Mouse (Mus musculus): ENCODE measurements around the gene Olfr1166.
"Not testable (repeated sequence)": the region's sequence is repeated elsewhere in the genome, so short reads cannot be mapped to it uniquely, and the experiment has no call there.

Gene Olfr1166

DNA sequence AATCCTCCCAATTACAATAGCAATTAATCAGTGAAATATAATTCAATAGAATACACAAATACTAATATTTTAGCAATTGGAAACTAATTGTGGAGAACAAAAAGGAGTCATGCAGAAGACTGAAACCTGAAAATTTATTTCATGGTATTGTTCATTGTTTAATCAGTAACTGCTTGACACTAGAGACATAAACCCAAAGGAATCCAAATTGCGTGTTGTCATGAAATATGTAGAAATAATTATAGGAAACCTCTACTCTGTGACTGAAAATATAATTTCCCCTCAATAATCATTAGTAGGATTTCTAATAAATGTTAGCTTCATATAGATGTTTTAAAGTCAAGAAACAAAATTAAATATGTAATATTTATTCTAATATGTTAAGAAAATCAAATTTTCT, at the start of gene Olfr1166:
Gene Olfr1166, minus strand, starts transcription at position 101 of the 400 bp plus-strand sequence.
- DNase-seq (ENCODE audit: low read depth, low spot score), result no peak

DNA sequence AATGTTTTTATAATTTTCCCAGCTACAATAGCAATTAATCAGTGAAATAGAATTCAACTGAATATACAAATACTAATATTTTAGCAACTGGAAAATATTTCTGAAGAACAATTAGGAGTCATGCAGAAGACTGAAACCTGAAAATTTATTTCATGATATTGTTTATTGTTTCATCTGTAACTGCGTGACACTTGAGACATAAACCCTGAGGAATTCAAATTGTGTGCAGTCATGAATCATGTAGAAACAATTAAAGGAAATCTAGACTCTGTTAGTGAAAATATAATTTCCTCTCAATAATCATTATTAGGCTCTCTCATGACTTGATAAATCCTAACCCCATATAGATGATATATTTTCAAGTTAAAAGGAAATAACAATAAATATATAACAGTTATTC, 27.0 kb upstream of the Olfr1166 start, which contains the start of gene Olfr1167:
Gene Olfr1167, minus strand, starts transcription at position 101 of the 400 bp plus-strand sequence.
- DNase-seq (ENCODE audit: low read depth, low spot score), result not testable (repeated sequence)

DNA sequence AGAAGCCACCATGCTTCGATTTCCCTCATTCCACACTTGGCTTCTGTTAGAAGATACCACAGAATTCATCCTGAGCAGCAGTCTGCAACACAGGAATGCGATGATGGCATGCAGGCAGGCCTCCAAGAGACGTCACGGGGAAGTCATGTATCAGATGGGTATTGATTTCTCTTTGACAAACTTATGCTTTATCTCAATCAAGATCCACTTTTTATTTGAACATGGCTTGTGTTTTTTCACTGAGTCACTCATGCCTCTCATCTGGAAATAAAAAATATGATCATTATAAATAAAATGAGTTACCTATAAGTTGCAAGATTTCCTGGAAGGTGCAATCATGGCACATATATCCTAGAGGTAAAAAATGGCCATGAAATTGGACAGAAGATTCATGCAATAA, 34.2 kb downstream of the Olfr1166 start, which contains the start of gene Olfr1164:
Gene Olfr1164, minus strand, starts transcription at position 101 of the 400 bp plus-strand sequence.
- no peak for DNase-seq (ENCODE audit: low read depth, low spot score)
